Mouse (Mus musculus): ENCODE measurements around the gene Lta.

Gene Lta

DNA sequence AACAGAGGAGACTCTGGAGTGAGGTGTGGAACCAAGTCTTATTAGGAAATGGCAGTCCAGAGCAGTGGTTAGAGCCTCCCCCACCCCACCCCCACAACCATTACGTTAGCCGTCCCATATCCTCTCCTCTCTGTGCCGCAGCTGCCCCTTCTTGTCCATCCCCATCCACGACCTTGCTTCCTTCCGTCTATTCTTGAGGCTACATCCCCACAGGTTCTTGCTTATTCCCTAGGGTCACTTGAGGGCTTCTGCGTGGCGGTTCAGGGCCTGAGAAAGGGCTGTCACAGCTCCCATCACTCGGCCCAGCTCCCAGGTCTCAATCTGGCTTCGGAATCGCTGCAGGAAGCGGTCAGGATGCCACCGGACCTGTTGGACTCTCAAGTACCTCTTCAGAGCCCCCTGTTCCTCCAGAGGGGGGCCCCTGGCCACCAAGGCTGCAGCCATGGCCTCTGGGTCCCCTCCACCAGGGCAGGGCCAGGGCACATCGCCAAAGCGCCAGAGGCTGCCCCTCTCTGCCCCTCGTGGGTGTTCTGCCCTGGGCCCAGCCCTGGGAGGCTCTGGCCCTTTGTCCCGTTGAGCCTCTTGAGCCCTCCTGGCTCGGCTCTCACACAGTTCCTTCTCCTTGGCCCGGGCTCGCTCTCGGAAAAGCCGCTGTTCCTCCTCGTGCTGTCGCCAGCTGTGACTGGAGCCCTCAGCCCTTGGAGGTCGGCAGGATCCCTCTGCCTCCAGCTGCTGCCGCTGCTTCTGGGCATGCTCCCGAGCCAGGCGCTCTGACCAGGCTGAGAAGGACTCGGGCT is 15.2 kb upstream of the Lta start, which contains the start of gene Gm16181:
TSS of gene Gm16181 (plus strand) at position 679 of the 797 bp plus-strand sequence.
- H3K4me1 ChIP-seq (replicated peaks; ENCODE audit: low read depth, low read length) = peaks cover 40% of the 10 kb centered on the region
- H3K9me3 ChIP-seq (ENCODE audit: low read length) = no peaks in the 10 kb centered on the region
- TF ChIP-seq NANOG (IDR thresholded peaks at IDR 0.05; ENCODE audit: borderline replicate concordance, low read length) (no peak), CTCF (conservative IDR thresholded peaks at IDR 0.05; ENCODE audit: low read length) (no peak), POU5F1 (IDR thresholded peaks at IDR 0.05; ENCODE audit: borderline replicate concordance, low read length) (no peak)
- H3K27me3 ChIP-seq (ENCODE audit: insufficient read depth, low read length) = peaks cover 40% of the 10 kb centered on the region
- peaks cover 32% of the 10 kb centered on the region for H3K36me3 ChIP-seq (ENCODE audit: insufficient read depth, low read length)
- peak within 1 kb of the TSS; percentile 65 for H3K4me3 ChIP-seq (replicated peaks; ENCODE audit: low read length)

DNA sequence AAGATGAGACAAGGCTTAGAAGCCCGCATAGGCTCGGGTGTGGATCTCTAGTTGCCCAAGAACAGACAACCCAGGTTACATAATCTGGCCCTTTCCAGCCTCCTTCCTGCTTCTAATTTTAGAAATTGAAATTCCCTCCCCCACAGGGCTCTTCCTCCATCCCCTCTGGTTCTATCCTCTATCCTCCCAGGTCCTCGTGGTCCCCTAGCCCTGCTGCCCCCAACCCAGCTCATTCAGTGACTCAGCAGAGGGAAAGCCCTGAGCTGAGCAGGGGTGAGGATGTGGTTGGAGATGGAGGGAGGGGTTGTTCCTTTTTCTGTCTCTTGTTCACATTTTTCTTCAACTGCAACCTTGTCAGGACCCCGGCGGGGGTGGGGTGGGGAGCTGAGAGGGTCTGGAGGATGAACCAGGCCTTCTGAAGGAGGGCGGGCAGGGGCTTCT is 14.5 kb upstream of the Lta start:
- TF ChIP-seq NANOG (IDR thresholded peaks at IDR 0.05; ENCODE audit: borderline replicate concordance, low read length) (no peak), POU5F1 (IDR thresholded peaks at IDR 0.05; ENCODE audit: borderline replicate concordance, low read length) (no peak), CTCF (conservative IDR thresholded peaks at IDR 0.05; ENCODE audit: low read length) (no peak)
- Histone ChIP-seq H3K4me1 (replicated peaks; ENCODE audit: low read depth, low read length) (peaks cover 40% of the 10 kb centered on the region), H3K4me3 (replicated peaks; ENCODE audit: low read length) (no peak overlapping the region), H3K9me3 (ENCODE audit: low read length) (no peaks in the 10 kb centered on the region), H3K36me3 (ENCODE audit: insufficient read depth, low read length) (peaks cover 27% of the 10 kb centered on the region), H3K27me3 (ENCODE audit: insufficient read depth, low read length) (peaks cover 47% of the 10 kb centered on the region)

DNA sequence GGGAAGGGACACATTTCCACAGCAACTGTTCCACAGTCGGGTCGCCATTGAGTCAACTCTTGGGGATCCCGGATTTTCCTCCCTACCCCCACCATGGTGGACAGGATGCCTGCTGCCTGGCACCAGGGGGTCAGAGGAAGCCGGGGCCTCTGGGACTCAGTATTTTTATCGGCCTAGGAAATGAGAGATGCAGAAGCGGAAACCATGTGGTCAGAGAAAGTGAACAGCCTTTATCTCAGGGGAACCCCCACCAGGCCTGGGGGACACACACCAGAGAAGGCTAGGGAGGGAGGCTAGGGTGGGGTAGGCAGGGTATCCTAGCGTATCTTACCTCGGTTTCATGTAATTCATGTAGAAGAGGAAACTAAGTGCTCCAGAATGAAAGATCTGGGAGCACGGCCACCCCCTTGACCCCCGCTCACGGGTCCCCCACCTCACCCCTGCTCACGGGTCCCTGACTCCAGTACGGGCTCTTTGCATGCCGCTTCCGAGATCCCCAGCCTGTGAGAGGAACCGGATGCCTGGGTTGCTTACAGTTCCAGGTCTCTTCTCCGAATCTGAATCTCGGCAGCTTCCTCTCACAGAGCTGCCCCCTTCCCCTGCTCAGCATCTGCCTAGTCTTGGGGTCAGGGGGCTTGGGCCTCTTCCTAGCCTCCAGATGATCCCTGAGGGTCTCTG is 13.5 kb upstream of the Lta start:
- Histone ChIP-seq H3K36me3 (ENCODE audit: insufficient read depth, low read length) (peaks cover 25% of the 10 kb centered on the region), H3K4me3 (replicated peaks; ENCODE audit: low read length) (no peak overlapping the region), H3K9me3 (ENCODE audit: low read length) (no peaks in the 10 kb centered on the region), H3K27me3 (ENCODE audit: insufficient read depth, low read length) (peaks cover 57% of the 10 kb centered on the region), H3K4me1 (replicated peaks; ENCODE audit: low read depth, low read length) (peaks cover 40% of the 10 kb centered on the region)
- TF ChIP-seq CTCF (conservative IDR thresholded peaks at IDR 0.05; ENCODE audit: low read length) (no peak), NANOG (IDR thresholded peaks at IDR 0.05; ENCODE audit: borderline replicate concordance, low read length) (no peak), POU5F1 (IDR thresholded peaks at IDR 0.05; ENCODE audit: borderline replicate concordance, low read length) (no peak)

DNA sequence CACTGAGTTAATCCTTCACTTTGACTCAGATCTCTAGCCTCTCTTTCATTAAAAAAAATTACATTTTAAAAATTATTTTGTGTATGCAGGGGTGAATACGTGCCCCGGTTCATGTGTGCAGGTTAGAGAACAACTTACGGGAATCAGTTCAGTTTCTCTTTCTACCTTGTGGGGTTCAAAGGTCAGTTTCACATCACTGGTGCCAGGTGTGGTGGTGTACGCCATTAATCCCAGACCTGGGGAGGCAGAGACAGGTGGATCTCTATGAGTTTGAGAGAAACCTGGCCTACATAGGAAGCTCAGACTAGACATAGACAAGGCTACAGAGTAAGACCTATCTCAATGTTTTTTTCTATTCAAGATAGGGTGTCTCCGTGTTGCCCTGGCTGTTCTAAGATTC is 7.9 kb upstream of the Lta start:
- Histone ChIP-seq H3K9me3 (ENCODE audit: low read length) (no peaks in the 10 kb centered on the region), H3K4me1 (replicated peaks; ENCODE audit: low read depth, low read length) (no peaks in the 10 kb centered on the region; the same call in 1 of the 2 replicates), H3K27me3 (ENCODE audit: insufficient read depth, low read length) (peaks cover 88% of the 10 kb centered on the region), H3K4me3 (replicated peaks; ENCODE audit: low read length) (no peak overlapping the region), H3K36me3 (ENCODE audit: insufficient read depth, low read length) (no peaks in the 10 kb centered on the region)
- TF ChIP-seq POU5F1 (IDR thresholded peaks at IDR 0.05; ENCODE audit: borderline replicate concordance, low read length) (no peak), CTCF (conservative IDR thresholded peaks at IDR 0.05; ENCODE audit: low read length) (no peak), NANOG (IDR thresholded peaks at IDR 0.05; ENCODE audit: borderline replicate concordance, low read length) (no peak)

DNA sequence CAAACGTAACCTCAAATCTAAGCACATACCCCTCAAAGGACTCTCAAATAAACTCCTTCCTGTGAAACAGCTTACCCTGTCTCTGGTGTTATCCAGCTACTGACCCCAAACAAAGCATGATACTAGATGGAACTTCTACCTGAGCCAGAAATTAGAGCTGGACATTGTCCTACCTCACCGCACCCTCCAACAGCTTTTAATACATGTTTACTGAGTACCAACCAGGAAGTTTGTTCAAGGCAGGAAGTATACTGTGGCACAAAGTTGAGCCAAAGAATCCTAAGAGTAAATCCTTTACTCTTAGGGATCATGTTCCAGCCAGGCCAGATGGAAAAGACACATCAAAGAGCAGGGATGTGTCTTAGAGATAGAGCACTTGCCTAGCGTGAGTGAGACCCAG is 5.4 kb upstream of the Lta start:
- Histone ChIP-seq H3K27me3 (ENCODE audit: insufficient read depth, low read length) (peaks cover 90% of the 10 kb centered on the region), H3K9me3 (ENCODE audit: low read length) (no peaks in the 10 kb centered on the region), H3K4me3 (replicated peaks; ENCODE audit: low read length) (no peak overlapping the region), H3K4me1 (replicated peaks; ENCODE audit: low read depth, low read length) (no peaks in the 10 kb centered on the region; the same call in 1 of the 2 replicates), H3K36me3 (ENCODE audit: insufficient read depth, low read length) (no peaks in the 10 kb centered on the region)
- TF ChIP-seq CTCF (conservative IDR thresholded peaks at IDR 0.05; ENCODE audit: low read length) (no peak), POU5F1 (IDR thresholded peaks at IDR 0.05; ENCODE audit: borderline replicate concordance, low read length) (no peak), NANOG (IDR thresholded peaks at IDR 0.05; ENCODE audit: borderline replicate concordance, low read length) (no peak)

DNA sequence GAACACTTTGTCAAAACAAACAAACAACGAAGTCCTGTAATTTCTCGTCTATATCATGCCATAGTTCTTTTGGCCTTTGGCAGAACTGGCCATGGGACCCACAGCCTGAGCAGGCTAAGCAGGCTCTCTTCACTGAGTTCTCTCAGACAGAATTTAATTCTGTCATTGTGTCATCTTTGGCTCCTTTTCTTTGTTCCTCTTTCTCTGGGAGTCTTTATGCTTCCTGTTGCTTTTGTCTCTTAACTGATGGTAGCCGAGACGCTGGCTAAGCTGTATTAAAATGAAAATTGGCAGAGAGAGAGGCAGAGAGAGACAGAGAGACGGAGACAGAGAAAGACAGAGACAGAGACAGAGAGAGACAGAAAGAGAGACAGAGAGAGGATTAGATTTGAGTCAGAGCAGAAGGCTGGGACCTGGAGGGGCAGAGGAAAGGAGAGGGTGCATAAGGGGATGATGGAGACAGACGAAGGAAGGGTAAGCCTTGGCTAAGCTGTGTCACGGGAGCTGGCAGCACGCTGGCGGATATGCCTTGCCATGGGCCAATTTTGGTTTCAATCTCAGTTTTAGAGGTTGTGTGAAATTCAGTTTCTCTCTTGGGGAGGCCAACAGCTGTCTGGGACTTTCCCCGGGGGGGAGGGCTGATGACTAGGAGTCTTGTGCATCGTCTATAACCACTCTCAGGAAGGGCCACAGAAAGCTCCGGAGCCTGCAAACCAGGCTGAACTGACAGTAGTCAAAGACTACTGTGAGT is 4.8 kb upstream of the Lta start:
- TF ChIP-seq POU5F1 (IDR thresholded peaks at IDR 0.05; ENCODE audit: borderline replicate concordance, low read length) = no peak
- no peak for TF ChIP-seq CTCF (conservative IDR thresholded peaks at IDR 0.05; ENCODE audit: low read length)
- no peak for TF ChIP-seq NANOG (IDR thresholded peaks at IDR 0.05; ENCODE audit: borderline replicate concordance, low read length)
- H3K4me1 ChIP-seq (replicated peaks; ENCODE audit: low read depth, low read length) = peaks cover 6% of the 10 kb centered on the region; the same call in 1 of the 2 replicates
- H3K36me3 ChIP-seq (ENCODE audit: insufficient read depth, low read length) = no peaks in the 10 kb centered on the region
- H3K4me3 ChIP-seq (replicated peaks; ENCODE audit: low read length) = no peak overlapping the region
- H3K27me3 ChIP-seq (ENCODE audit: insufficient read depth, low read length) = peaks cover 89% of the 10 kb centered on the region
- no peaks in the 10 kb centered on the region for H3K9me3 ChIP-seq (ENCODE audit: low read length)

DNA sequence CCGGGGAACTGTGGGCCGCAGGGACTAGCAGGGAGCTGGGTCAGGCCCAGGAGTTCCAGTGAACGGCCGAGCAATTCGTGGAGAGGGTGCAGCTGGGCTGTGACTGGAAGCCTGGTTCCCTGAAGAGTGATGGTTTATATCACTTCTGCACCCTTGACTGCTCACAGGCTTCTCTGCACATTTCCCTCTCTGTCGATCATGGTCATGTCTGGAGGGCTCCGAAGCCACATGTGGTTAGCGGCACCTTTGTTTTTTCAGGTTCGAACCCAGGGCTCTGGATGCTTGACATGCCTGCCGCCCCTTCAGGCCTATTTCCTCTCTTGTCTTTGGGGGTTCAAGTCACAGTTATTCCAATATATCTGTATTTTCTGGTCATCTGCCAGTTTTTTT is 224 bp upstream of the Lta start:
- Histone ChIP-seq H3K4me1 (replicated peaks; ENCODE audit: low read depth, low read length) (peaks cover 17% of the 10 kb centered on the region; the same call in 1 of the 2 replicates), H3K9me3 (ENCODE audit: low read length) (no peaks in the 10 kb centered on the region), H3K27me3 (ENCODE audit: insufficient read depth, low read length) (peaks cover 94% of the 10 kb centered on the region), H3K36me3 (ENCODE audit: insufficient read depth, low read length) (no peaks in the 10 kb centered on the region), H3K4me3 (replicated peaks; ENCODE audit: low read length) (peak overlapping the region; percentile 62)
- no peak for TF ChIP-seq NANOG (IDR thresholded peaks at IDR 0.05; ENCODE audit: borderline replicate concordance, low read length)
- TF ChIP-seq CTCF (conservative IDR thresholded peaks at IDR 0.05; ENCODE audit: low read length) = no peak
- TF ChIP-seq POU5F1 (IDR thresholded peaks at IDR 0.05; ENCODE audit: borderline replicate concordance, low read length) = no peak

DNA sequence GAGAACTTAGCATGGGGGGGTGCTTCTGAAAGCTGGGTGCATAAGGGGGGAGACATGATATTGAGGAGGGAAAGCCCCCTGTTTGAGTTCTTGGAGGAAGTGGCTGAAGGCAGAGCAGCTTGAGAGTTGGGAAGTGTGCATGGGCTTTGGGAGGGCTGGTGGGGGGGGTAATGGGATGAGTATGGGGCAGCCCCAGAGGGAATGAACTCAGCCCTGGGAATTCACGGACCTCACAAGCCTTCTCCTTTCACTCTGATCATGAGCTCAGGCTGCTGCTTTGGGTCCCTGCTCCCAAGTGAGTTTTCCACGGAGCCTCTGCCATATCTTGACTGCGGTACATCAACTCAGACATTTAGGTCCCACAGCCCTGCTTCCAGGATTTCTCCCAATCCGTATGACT is 2.7 kb downstream of the Lta start:
- H3K9me3 ChIP-seq (ENCODE audit: low read length) = 0 out of 2 replicates have a peak, but pooled peaks cover 5% of the 10 kb centered on the region
- peaks cover 93% of the 10 kb centered on the region for H3K27me3 ChIP-seq (ENCODE audit: insufficient read depth, low read length)
- no peaks in the 10 kb centered on the region for H3K36me3 ChIP-seq (ENCODE audit: insufficient read depth, low read length)
- H3K4me1 ChIP-seq (replicated peaks; ENCODE audit: low read depth, low read length) = peaks cover 25% of the 10 kb centered on the region; the same call in 1 of the 2 replicates
- no peak overlapping the region for H3K4me3 ChIP-seq (replicated peaks; ENCODE audit: low read length)
- TF ChIP-seq POU5F1 (IDR thresholded peaks at IDR 0.05; ENCODE audit: borderline replicate concordance, low read length) (no peak), NANOG (IDR thresholded peaks at IDR 0.05; ENCODE audit: borderline replicate concordance, low read length) (no peak), CTCF (conservative IDR thresholded peaks at IDR 0.05; ENCODE audit: low read length) (no peak)

Data from E14TG2a.4 (cell line).